Mouse (Mus musculus) adrenal gland, adult 18-20 months (tissue): ENCODE data around the gene Afg3l1. TPM values are rescaled to one million over a fixed set of nuclear protein-coding genes. Genes with fewer than 3 reads are reported as not detected.
"Not testable (repeated sequence)": the region's sequence is repeated elsewhere in the genome, so short reads cannot be mapped to it uniquely, and the experiment has no call there.

ENCODE experiments used
- DNase-seq, 2 experiments: peaks; one replicate each; pipeline ENCODE4 v3.0.0; 2021 to 2022; ENCODE audit warnings: low spot score in 2 of 2
- long read RNA-seq, 2 experiments: library from polyadenylated mRNA; stranded (forward); transcript quantifications; one replicate each; pipeline ENCODE4 v2.0.0; 2021
- total RNA-seq, 2 experiments: library from RNA; stranded (reverse); gene quantifications; 1 replicate in 1 of 2; 2 replicates in 1 of 2; pipeline ENCODE4 v1.2.3; 2021

The Afg3l1 gene
- total RNA-seq, result 10 to 100 TPM; 62.6 to 71.1 TPM
- long read RNA-seq, experiment 1, full-length matches to known transcripts, result 121 of 129 reads
- long read RNA-seq, experiment 1, partial matches to known transcripts, result 3 of 129 reads
- long read RNA-seq, experiment 1, other reads (novel, unspliced or antisense), result 5 of 129 reads
- long read RNA-seq, experiment 2, full-length matches to known transcripts, result 464 of 499 reads
- long read RNA-seq, experiment 2, partial matches to known transcripts, result 8 of 499 reads
- long read RNA-seq, experiment 2, other reads (novel, unspliced or antisense), result 27 of 499 reads

- peak; percentile 94 to 96 for DNase-seq
These were observed at the start of gene Afg3l1 for GRCm38 (mm10) chr8:123477737-123478258. Afg3l1 (plus strand) TSS chr8:123477903.

GRCm38 (mm10) chr8:123428343-123428893 lies 49.3 kb upstream of the Afg3l1 start:
- DNase-seq, result no peak

- DNase-seq, result no peak
These were observed 48.6 kb upstream of the Afg3l1 start for GRCm38 (mm10) chr8:123428939-123429721.

GRCm38 (mm10) chr8:123429722-123430013 lies 48.0 kb upstream of the Afg3l1 start:
- not testable (repeated sequence) for DNase-seq

GRCm38 (mm10) chr8:123430936-123431335 lies 46.8 kb upstream of the Afg3l1 start:
- DNase-seq, result not testable (repeated sequence)

GRCm38 (mm10) chr8:123431616-123432365 lies 45.9 kb upstream of the Afg3l1 start:
- DNase-seq, result no peak

GRCm38 (mm10) chr8:123432381-123432780 lies 45.3 kb upstream of the Afg3l1 start:
- no peak for DNase-seq

GRCm38 (mm10) chr8:123433241-123433974 lies 44.3 kb upstream of the Afg3l1 start:
- not testable (repeated sequence) for DNase-seq

- DNase-seq, result no peak
These were observed 35.9 kb upstream of the Afg3l1 start for GRCm38 (mm10) chr8:123441788-123442187.

GRCm38 (mm10) chr8:123442351-123442750 lies 35.4 kb upstream of the Afg3l1 start:
- DNase-seq, result no peak

GRCm38 (mm10) chr8:123442871-123443575 lies 34.7 kb upstream of the Afg3l1 start:
- peak; percentile 91 to 94 for DNase-seq

GRCm38 (mm10) chr8:123443576-123443921 lies 34.2 kb upstream of the Afg3l1 start:
- DNase-seq, result no peak

GRCm38 (mm10) chr8:123444131-123444530 lies 33.6 kb upstream of the Afg3l1 start:
- DNase-seq, result no peak

GRCm38 (mm10) chr8:123445981-123446380 lies 31.7 kb upstream of the Afg3l1 start:
- no peak for DNase-seq

GRCm38 (mm10) chr8:123446799-123447198 lies 30.9 kb upstream of the Afg3l1 start:
- no peak for DNase-seq

GRCm38 (mm10) chr8:123450783-123451182 lies 26.9 kb upstream of the Afg3l1 start:
- DNase-seq, result no peak

- not testable (repeated sequence) for DNase-seq
These were observed 26.0 kb upstream of the Afg3l1 start for GRCm38 (mm10) chr8:123451747-123452146.

- DNase-seq, result no peak
These were observed 25.6 kb upstream of the Afg3l1 start for GRCm38 (mm10) chr8:123452149-123452548.

GRCm38 (mm10) chr8:123453291-123453690 lies 24.4 kb upstream of the Afg3l1 start:
- DNase-seq, result no peak

GRCm38 (mm10) chr8:123453951-123454350 lies 23.8 kb upstream of the Afg3l1 start:
- no peak for DNase-seq
